8 mouse cellular contexts compared by ENCODE assay signal in genomic region chr9:21926784-21927183, GRCm38 (mm10). TPM values are rescaled to one million over a fixed set of nuclear protein-coding genes. Genes with fewer than 3 reads are reported as not detected.
DNase-seq lines count a peak whose midpoint lies in the region; ATAC-seq and TF ChIP-seq lines count a peak whose summit lies in the region.

No protein-coding gene starts in this region.

- 3% methylated on average over 6 of the region's 6 CpGs for WGBS in lung, embryonic 14.5 days
- WGBS in forebrain, embryonic 10.5 days: 4% methylated on average over 6 of the region's 6 CpGs
- WGBS in limb, embryonic 13.5 days: 2% methylated on average over 6 of the region's 6 CpGs

- no peak overlapping the region for H3ac ChIP-seq in myocyte (ENCODE audit: control insufficient read depth, insufficient read length)

- intact Hi-C loops in left cerebral cortex, postnatal 25 days (cut with DNase I): no loop called here

- peak; percentile 45 for DNase-seq in lung, embryonic 14.5 days
- no peak for DNase-seq in lung, postnatal 25 days (ENCODE audit: low spot score)
- DNase-seq in forebrain, embryonic 10.5 days (ENCODE audit: extremely low spot score, low spot score): peak; percentile 37
- no peak for DNase-seq in layer of hippocampus, adult 8-10 months (ENCODE audit: low spot score in 2 of 2)
- no peak for DNase-seq in frontal cortex, postnatal 36 days (ENCODE audit: low spot score in 2 of 2)
- DNase-seq in left cerebral cortex, postnatal 25 days (ENCODE audit: low spot score in 2 of 2): no peak

- no peaks in the 10 kb centered on the region for H3K27me3 ChIP-seq in lung, embryonic 14.5 days (ENCODE audit: insufficient read depth, low read length)
- no peaks in the 10 kb centered on the region for H3K27me3 ChIP-seq in forebrain, embryonic 10.5 days (ENCODE audit: poor library complexity, severe bottlenecking)
- no peaks in the 10 kb centered on the region for H3K27me3 ChIP-seq in limb, embryonic 13.5 days
- H3K27me3 ChIP-seq in myocyte (ENCODE audit: control insufficient read depth, insufficient read depth, insufficient read length): no peaks in the 10 kb centered on the region

- H3K4me1 ChIP-seq in lung, embryonic 14.5 days (ENCODE audit: insufficient read depth): peaks cover 10% of the 10 kb centered on the region; the same call in 1 of the 2 replicates
- H3K4me1 ChIP-seq in forebrain, embryonic 10.5 days: peaks cover 19% of the 10 kb centered on the region
- peaks cover 13% of the 10 kb centered on the region for H3K4me1 ChIP-seq in limb, embryonic 13.5 days

- no peaks in the 10 kb centered on the region for H3K36me3 ChIP-seq in lung, embryonic 14.5 days (ENCODE audit: insufficient read depth)
- H3K36me3 ChIP-seq in forebrain, embryonic 10.5 days (replicated peaks): peaks cover 18% of the 10 kb centered on the region
- peaks cover 12% of the 10 kb centered on the region for H3K36me3 ChIP-seq in limb, embryonic 13.5 days
- H3K36me3 ChIP-seq in myocyte (ENCODE audit: control insufficient read depth, insufficient read depth): no peaks in the 10 kb centered on the region

- H3K27ac ChIP-seq in lung, embryonic 14.5 days (ENCODE audit: low read depth): peak overlapping the region; percentile 3; the same call in 1 of the 2 replicates
- peak overlapping the region; percentile 73 for H3K27ac ChIP-seq in forebrain, embryonic 10.5 days
- H3K27ac ChIP-seq in limb, embryonic 13.5 days: peak overlapping the region; percentile 44; the same call in 1 of the 2 replicates

- H3K4me3 ChIP-seq in lung, embryonic 14.5 days (ENCODE audit: low read depth, low read length): peak overlapping the region; percentile 44
- H3K4me3 ChIP-seq in forebrain, embryonic 10.5 days: peak overlapping the region; percentile 52
- H3K4me3 ChIP-seq in limb, embryonic 13.5 days: peak overlapping the region; percentile 58
- peak overlapping the region; percentile 30 for H3K4me3 ChIP-seq in myocyte

- no peak for ATAC-seq in lung, embryonic 14.5 days (ENCODE audit: insufficient read depth)
- no peak for ATAC-seq in limb, embryonic 13.5 days (ENCODE audit: low FRiP score, low read depth)

- no peaks in the 10 kb centered on the region for H3K79me2 ChIP-seq in myocyte (ENCODE audit: control insufficient read depth, insufficient read depth)

- H3K4me2 ChIP-seq in lung, embryonic 14.5 days: peak overlapping the region; percentile 66
- peak overlapping the region; percentile 75 for H3K4me2 ChIP-seq in limb, embryonic 13.5 days (replicated peaks)
- H3K4me2 ChIP-seq in myocyte (ENCODE audit: low read depth): peak overlapping the region; percentile 90

- no peak for TF ChIP-seq POLR2A in myocyte (IDR thresholded peaks at IDR 0.05; ENCODE audit: insufficient read length, low read depth)

- no peaks in the 10 kb centered on the region for H3K9me3 ChIP-seq in lung, embryonic 14.5 days (ENCODE audit: low read depth, low read length)
- no peaks in the 10 kb centered on the region for H3K9me3 ChIP-seq in forebrain, embryonic 10.5 days
- no peaks in the 10 kb centered on the region; the same call in 1 of the 2 replicates for H3K9me3 ChIP-seq in limb, embryonic 13.5 days

- TF ChIP-seq CTCF in lung, embryonic 14.5 days (IDR thresholded peaks at IDR 0.05; ENCODE audit: low read depth): no peak

- peak overlapping the region; percentile 58 for H3K9ac ChIP-seq in lung, embryonic 14.5 days
- peak overlapping the region; percentile 77 for H3K9ac ChIP-seq in limb, embryonic 13.5 days

TF ChIP-seq in myocyte, 11 proteins besides CTCF, POLR2A, EP300 and RAD21:
- no peak for TF ChIP-seq SRF (IDR thresholded peaks at IDR 0.05; ENCODE audit: control insufficient read depth, insufficient read length, low read depth)
- no peak for TF ChIP-seq CEBPB (IDR thresholded peaks at IDR 0.05; ENCODE audit: insufficient read depth, poor library complexity, severe bottlenecking)
- no peak for TF ChIP-seq REST (IDR thresholded peaks at IDR 0.05; ENCODE audit: insufficient read depth, insufficient read length)
- TF ChIP-seq TCF3 (IDR thresholded peaks at IDR 0.05; ENCODE audit: insufficient read length, low read depth): no peak
- TF ChIP-seq MYOD1 (IDR thresholded peaks at IDR 0.05; ENCODE audit: control insufficient read depth in 1 of 3, insufficient read length in 2 of 3, low read depth in 2 of 3): no peak
- no peak for TF ChIP-seq E2F4 (IDR thresholded peaks at IDR 0.05; ENCODE audit: insufficient read depth)

RNA-seq across cellular contexts. Expression of gene Ccdc159, which starts 0.5 kb away (rescaled TPM):
- polyA plus RNA-seq in lung, embryonic 14.5 days (2014; fragmentation: Nextera tagmentation; extraction: Ambion mirVana): 2.8 and 4.9 TPM in 2 replicates
- polyA plus RNA-seq in forebrain, embryonic 10.5 days (2016; fragmentation: Nextera tagmentation; extraction: Ambion mirVana): 3.5 and 3.6 TPM in 2 replicates
- polyA plus RNA-seq in limb, embryonic 13.5 days (2015; fragmentation: Nextera tagmentation; extraction: Ambion mirVana): 5.1 and 6.2 TPM in 2 replicates
- polyA plus RNA-seq in myocyte (2012; fragmentation: generic; extraction: Trizol): 2.5 TPM
- total RNA-seq in layer of hippocampus, adult 8-10 months (2022): 10 to 100 TPM; 18.7 to 22.5 (median 21.8) TPM
- total RNA-seq in left cerebral cortex, postnatal 25 days (2021): 10 to 100 TPM; 13.7 to 16.5 TPM

RNA-seq across cellular contexts. Expression of gene Tmem205, which starts 0.6 kb away (rescaled TPM):
- polyA plus RNA-seq in lung, embryonic 14.5 days (2014; fragmentation: Nextera tagmentation; extraction: Ambion mirVana): 39.5 and 40.1 TPM in 2 replicates
- polyA plus RNA-seq in forebrain, embryonic 10.5 days (2016; fragmentation: Nextera tagmentation; extraction: Ambion mirVana): 32.0 and 33.7 TPM in 2 replicates
- 41.3 and 46.5 TPM in 2 replicates for polyA plus RNA-seq in limb, embryonic 13.5 days (2015; fragmentation: Nextera tagmentation; extraction: Ambion mirVana)
- polyA plus RNA-seq in myocyte (2012; fragmentation: generic; extraction: Trizol): 55.1 TPM
- 10 to 100 TPM; 42.8 to 49.1 (median 43.5) TPM for total RNA-seq in layer of hippocampus, adult 8-10 months (2022)
- total RNA-seq in left cerebral cortex, postnatal 25 days (2021): 10 to 100 TPM; 31.5 to 39.3 TPM

RNA-seq across cellular contexts. Expression of gene Rab3d, which starts 8.8 kb away (rescaled TPM):
- 8.6 and 8.8 TPM in 2 replicates for polyA plus RNA-seq in lung, embryonic 14.5 days (2014; fragmentation: Nextera tagmentation; extraction: Ambion mirVana)
- polyA plus RNA-seq in forebrain, embryonic 10.5 days (2016; fragmentation: Nextera tagmentation; extraction: Ambion mirVana): 5.1 and 5.3 TPM in 2 replicates
- 14.0 and 15.5 TPM in 2 replicates for polyA plus RNA-seq in limb, embryonic 13.5 days (2015; fragmentation: Nextera tagmentation; extraction: Ambion mirVana)
- polyA plus RNA-seq in myocyte (2012; fragmentation: generic; extraction: Trizol): 24.1 TPM
- 10 to 100 TPM; 16.9 to 23.5 (median 21.1) TPM for total RNA-seq in layer of hippocampus, adult 8-10 months (2022)
- total RNA-seq in left cerebral cortex, postnatal 25 days (2021): 10 to 100 TPM; 15.4 to 17.5 TPM

RNA-seq across cellular contexts. Expression of gene Plppr2, which starts 10.0 kb away (rescaled TPM):
- 7.7 and 10.2 TPM in 2 replicates for polyA plus RNA-seq in lung, embryonic 14.5 days (2014; fragmentation: Nextera tagmentation; extraction: Ambion mirVana)
- 9.0 and 11.5 TPM in 2 replicates for polyA plus RNA-seq in forebrain, embryonic 10.5 days (2016; fragmentation: Nextera tagmentation; extraction: Ambion mirVana)
- 8.5 and 9.1 TPM in 2 replicates for polyA plus RNA-seq in limb, embryonic 13.5 days (2015; fragmentation: Nextera tagmentation; extraction: Ambion mirVana)
- 21.5 TPM for polyA plus RNA-seq in myocyte (2012; fragmentation: generic; extraction: Trizol)
- 100 to 1,000 TPM; 229 to 244 (median 235) TPM for total RNA-seq in layer of hippocampus, adult 8-10 months (2022)
- total RNA-seq in left cerebral cortex, postnatal 25 days (2021): 100 to 1,000 TPM; 203 to 219 TPM

RNA-seq across cellular contexts. Expression of gene Swsap1, which starts 28.8 kb away (rescaled TPM):
- 10.2 and 12.2 TPM in 2 replicates for polyA plus RNA-seq in lung, embryonic 14.5 days (2014; fragmentation: Nextera tagmentation; extraction: Ambion mirVana)
- 7.2 and 9.6 TPM in 2 replicates for polyA plus RNA-seq in forebrain, embryonic 10.5 days (2016; fragmentation: Nextera tagmentation; extraction: Ambion mirVana)
- polyA plus RNA-seq in limb, embryonic 13.5 days (2015; fragmentation: Nextera tagmentation; extraction: Ambion mirVana): 4.9 and 6.2 TPM in 2 replicates
- polyA plus RNA-seq in myocyte (2012; fragmentation: generic; extraction: Trizol): 8.9 TPM
- total RNA-seq in layer of hippocampus, adult 8-10 months (2022): 10 to 100 TPM; 12.0 to 14.0 (median 13.1) TPM
- 10 to 100 TPM; 14.3 to 15.6 TPM for total RNA-seq in left cerebral cortex, postnatal 25 days (2021)

Comparison
In these comparisons a context has a peak if more than half of its experiments do, and no peak if none do; other contexts are left out.
1. DNase-seq: peak in lung, embryonic 14.5 days (single experiment) and forebrain, embryonic 10.5 days (single experiment); none in lung, postnatal 25 days (single experiment), layer of hippocampus, adult 8-10 months (0 of 2), frontal cortex, postnatal 36 days (0 of 2) and left cerebral cortex, postnatal 25 days (0 of 2).
2. H3K27ac ChIP-seq: peak in every context shown above with its lines; median percentile 73 in forebrain, embryonic 10.5 days; 44 in limb, embryonic 13.5 days; 3 in lung, embryonic 14.5 days.
3. Peak in every context shown above with its lines, with median percentiles within 50 percentile points of each other: H3K4me2 ChIP-seq and H3K4me3 ChIP-seq.